Mouse (Mus musculus) olfactory bulb, adult 2 months (tissue): ENCODE data around the gene Ifit1bl2. TPM values are rescaled to one million over a fixed set of nuclear protein-coding genes. Genes with fewer than 3 reads are reported as not detected.

Experiments
- H3K27ac ChIP-seq: fragments of 200-500 bp; 2 replicates; pipeline ENCODE4 v1.5.1; 2012; ENCODE audit warnings: low read depth, low read length; ENCODE audit not compliant: insufficient read depth
- H3K4me1 ChIP-seq: fragments of 200-500 bp; 2 replicates; pipeline ENCODE4 v1.6.1; 2012; ENCODE audit warnings: low read length; ENCODE audit not compliant: control insufficient read depth, insufficient read depth
- H3K4me3 ChIP-seq: fragments of 200-500 bp; 2 replicates; pipeline ENCODE4 v1.5.1; 2012; ENCODE audit warnings: mild to moderate bottlenecking, low read depth, low read length, moderate library complexity; ENCODE audit not compliant: insufficient read depth
- CTCF ChIP-seq: fragments of 200-500 bp; IDR thresholded peaks from 2 replicates; pipeline ENCODE4 v1.5.1; 2012; ENCODE audit warnings: low read depth, mild to moderate bottlenecking, low read length, moderate library complexity; ENCODE audit not compliant: insufficient read depth
- POLR2A ChIP-seq: fragments of 200-500 bp; IDR thresholded peaks from 2 replicates; pipeline ENCODE4 v1.6.1; 2012; ENCODE audit warnings: mild to moderate bottlenecking, low read depth, low read length, moderate library complexity; ENCODE audit not compliant: insufficient read depth
- WGBS: fragments of 180-500 bp; shearing (Covaris S2); methylation state at CpG from one replicate; pipeline ENCODE4 v1.1.7; 2018; 5-methylcytosine and 5-hydroxymethylcytosine counted together
- polyA plus RNA-seq: library from polyadenylated mRNA; stranded (reverse); fragments of >200 nt; gene quantifications from 2 replicates; pipeline ENCODE4 v1.2.4, GENCODE M21; 2012; ENCODE audit warnings: low replicate concordance; ENCODE audit not compliant: missing spikeins, insufficient read depth, insufficient read length

The Ifit1bl2 gene
- polyA plus RNA-seq, 1 experiment = not detected

GRCm38 (mm10) chr19:34569896-34570476 is 70.6 kb downstream of the Ifit1bl2 start:
- no peak for TF ChIP-seq CTCF
- no peak for TF ChIP-seq POLR2A
- WGBS = 75% methylated on average over 4 of the region's 4 CpGs
- Histone ChIP-seq H3K4me3 (no peak overlapping the region), H3K27ac (no peak overlapping the region), H3K4me1 (no peaks in the 10 kb centered on the region)

DNA sequence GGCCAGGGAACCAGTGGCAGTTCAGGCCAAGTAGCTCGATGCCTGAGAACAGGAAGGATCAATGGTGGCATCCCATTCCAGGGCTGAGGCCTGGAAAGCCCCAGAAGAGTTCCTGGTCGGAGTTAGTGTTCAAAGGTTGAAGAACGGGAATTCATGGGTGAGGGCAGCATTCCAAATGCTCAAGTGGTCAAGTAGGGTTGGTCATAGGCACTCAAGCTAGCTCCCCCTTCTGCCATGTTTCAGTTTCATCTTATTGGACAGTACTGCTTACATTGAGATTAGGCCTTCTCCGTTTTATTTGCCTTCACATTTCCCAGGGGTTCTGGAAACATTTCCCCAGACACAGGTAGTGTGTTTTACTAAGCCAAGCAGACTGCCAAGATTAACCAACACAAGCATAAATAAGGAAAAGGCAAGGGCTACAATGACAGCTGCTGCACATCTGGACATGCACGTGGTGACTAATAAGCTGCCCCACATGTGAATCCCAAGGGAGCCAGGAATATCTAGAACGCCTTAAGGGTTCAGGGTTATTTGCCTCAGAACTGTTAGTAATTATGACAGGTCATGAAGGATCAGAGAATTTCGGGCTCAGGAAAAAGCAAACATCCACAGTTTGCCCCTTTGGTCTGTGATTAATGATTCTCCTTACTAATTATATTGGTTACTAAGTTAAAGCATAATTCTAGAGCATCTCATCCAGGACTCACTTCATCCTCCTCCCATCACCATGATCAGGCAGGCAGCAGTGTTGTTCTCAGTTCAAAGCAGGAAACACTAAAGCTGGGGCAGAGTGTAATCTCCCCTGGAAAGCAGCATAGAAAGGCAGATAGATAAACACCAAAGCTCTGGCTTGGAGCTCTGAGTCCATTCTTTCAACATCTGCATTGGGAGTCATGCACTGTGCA is 71.3 kb downstream of the Ifit1bl2 start:
- Histone ChIP-seq H3K27ac (no peak overlapping the region), H3K4me1 (no peaks in the 10 kb centered on the region), H3K4me3 (no peak overlapping the region)
- 84% methylated on average over 7 of the region's 7 CpGs for WGBS
- TF ChIP-seq CTCF = no peak
- no peak for TF ChIP-seq POLR2A

Other genes with a start within 250 kb of the Ifit1bl2 start
- gene Ch25h, start 165.6 kb downstream of the Ifit1bl2 start, polyA plus RNA-seq = not detected in 2 replicates
- gene Lipa, start 113.3 kb downstream of the Ifit1bl2 start, polyA plus RNA-seq = not detected in 2 replicates
- not detected in 2 replicates for gene Ifit2, start 90.0 kb downstream of the Ifit1bl2 start, polyA plus RNA-seq
- gene Ifit3, start 57.2 kb downstream of the Ifit1bl2 start, polyA plus RNA-seq = not detected in 2 replicates
- gene Ifit1bl1, start 38.8 kb downstream of the Ifit1bl2 start, polyA plus RNA-seq = not detected in 2 replicates
- gene Ifit3b, start 32.8 kb downstream of the Ifit1bl2 start, polyA plus RNA-seq = not detected in 2 replicates
- gene Ifit1, start 128 bp upstream of the Ifit1bl2 start, polyA plus RNA-seq = not detected in 2 replicates
- not detected in 2 replicates for gene Slc16a12, start 106.5 kb upstream of the Ifit1bl2 start, polyA plus RNA-seq
- gene Pank1, start 238.7 kb upstream of the Ifit1bl2 start, polyA plus RNA-seq = not detected in 2 replicates